Mouse (Mus musculus) brain, embryonic 14.5 days (tissue): ENCODE data around the gene Kpna7.

Experiments used
- CTCF ChIP-seq: fragments of 200-500 bp; IDR thresholded peaks from 2 replicates; pipeline ENCODE4 v1.5.1; 2012; ENCODE audit warnings: inconsistent platforms, mild to moderate bottlenecking, moderate library complexity, borderline replicate concordance; ENCODE audit not compliant: insufficient read depth, insufficient read length; ENCODE audit errors: extremely low read depth
- POLR2A ChIP-seq: fragments of 200-500 bp; IDR thresholded peaks from 2 replicates; pipeline ENCODE4 v1.6.1; 2012; ENCODE audit warnings: mild to moderate bottlenecking, inconsistent platforms, borderline replicate concordance; ENCODE audit not compliant: poor library complexity, insufficient read depth, insufficient read length, severe bottlenecking; ENCODE audit errors: extremely low read depth

DNA sequence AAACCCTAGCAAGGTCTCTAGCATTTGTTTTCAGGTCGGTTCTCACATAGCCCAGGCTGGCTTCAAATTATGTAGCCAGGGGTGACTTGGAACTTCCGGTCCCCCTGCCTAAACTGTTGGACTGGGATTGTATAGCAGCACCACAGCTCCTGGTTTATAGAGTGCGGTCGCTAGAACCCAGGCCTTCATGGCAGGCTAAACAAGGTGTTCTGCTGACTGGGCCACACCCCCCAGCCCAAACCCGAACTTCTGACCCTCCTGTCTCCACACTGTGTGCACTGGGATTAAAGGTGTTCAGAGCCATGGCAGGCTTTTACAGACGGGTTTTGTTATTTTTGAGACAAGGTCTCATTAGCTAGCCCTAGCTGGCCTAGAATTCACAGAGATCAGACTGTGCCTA is 104.7 kb downstream of the Kpna7 start:
- TF ChIP-seq POLR2A (no peak), CTCF (no peak)
